Mouse (Mus musculus) ES-E14 (cell line): Measurements from ENCODE around the gene Cd80. TPM values are rescaled to one million over a fixed set of nuclear protein-coding genes. Genes with fewer than 3 reads are reported as not detected.

Experiments
- DNase-seq: peaks from one replicate; pipeline ENCODE4 v3.0.0-alpha.2; 2013; ENCODE audit warnings: low read depth, low spot score
- H3K27ac ChIP-seq: 2 replicates; pipeline ENCODE4 v1.5.1; 2012; ENCODE audit warnings: low read depth, mild to moderate bottlenecking, low read length, moderate library complexity, mixed read lengths; ENCODE audit not compliant: poor library complexity, insufficient read depth, severe bottlenecking
- H3K36me3 ChIP-seq: 2 replicates; pipeline ENCODE4 v1.6.1; 2012; ENCODE audit warnings: mild to moderate bottlenecking, low read length, moderate library complexity, mixed read lengths; ENCODE audit not compliant: control insufficient read depth, poor library complexity, insufficient read depth, severe bottlenecking
- H3K4me1 ChIP-seq, 2 experiments: fragments of 150-350 bp in 1 of 2; sonication (generic) in 1 of 2; 2 replicates each; pipeline ENCODE4 v1.6.1; 2012; ENCODE audit warnings: low read length in 2 of 2, mild to moderate bottlenecking in 1 of 2, mixed read lengths in 1 of 2; ENCODE audit not compliant: control insufficient read depth in 2 of 2, insufficient read depth in 2 of 2, poor library complexity in 1 of 2
- H3K4me3 ChIP-seq, 2 experiments: fragments of 150-350 bp in 1 of 2; sonication (generic) in 1 of 2; 2 replicates each; pipeline ENCODE4 v1.5.1; 2012; ENCODE audit warnings: low read length in 2 of 2, low read depth in 1 of 2, mild to moderate bottlenecking in 1 of 2, mixed read lengths in 1 of 2; ENCODE audit not compliant: insufficient read depth in 1 of 2, poor library complexity in 1 of 2, severe bottlenecking in 1 of 2
- H3K9ac ChIP-seq: 2 replicates; pipeline ENCODE4 v1.6.1; 2012; ENCODE audit warnings: low read depth, mild to moderate bottlenecking, low read length, mixed read lengths; ENCODE audit not compliant: poor library complexity, insufficient read depth, severe bottlenecking
- H3K9me3 ChIP-seq: fragments of 150-350 bp; sonication (generic); 2 replicates; pipeline ENCODE4 v1.6.1; 2012; ENCODE audit warnings: low read depth, mild to moderate bottlenecking, low read length; ENCODE audit not compliant: control insufficient read depth, insufficient read depth
- CHD2 ChIP-seq: IDR thresholded peaks from 2 replicates; pipeline ENCODE4 v1.6.1; 2014; ENCODE audit warnings: mild to moderate bottlenecking, low read depth, low read length, inconsistent platforms
- HCFC1 ChIP-seq: IDR thresholded peaks from 2 replicates; pipeline ENCODE4 v1.6.1; 2012; ENCODE audit warnings: low read length, inconsistent platforms, borderline replicate concordance; ENCODE audit not compliant: insufficient read depth
- MAFK ChIP-seq: IDR thresholded peaks from 2 replicates; pipeline ENCODE4 v1.6.1; 2014; ENCODE audit warnings: mild to moderate bottlenecking, low read depth, low read length, inconsistent platforms; ENCODE audit not compliant: insufficient read depth
- ZC3H11A ChIP-seq: IDR thresholded peaks from 2 replicates; pipeline ENCODE4 v1.6.1; 2012; ENCODE audit warnings: low read depth, mild to moderate bottlenecking, inconsistent platforms, low read length, borderline replicate concordance
- ZNF384 ChIP-seq: IDR thresholded peaks from 2 replicates; pipeline ENCODE4 v1.6.1; 2012; ENCODE audit warnings: low read depth, low read length, inconsistent platforms
- in situ Hi-C, 2 experiments: fragments of 600-800 bp; cut with MboI; formaldehyde crosslinking; loops; one replicate each; pipeline ENCODE4 v1.15.1; 2025; ENCODE audit warnings: low sequenced_read_pairs in 2 of 2, inconsistent platforms in 1 of 2; ENCODE audit not compliant: unreplicated experiment in 2 of 2
- total RNA-seq: library from RNA; depleted of rRNA; stranded (reverse); fragments of 300-350 nt; gene quantifications from 2 replicates; pipeline ENCODE4 v1.2.3, GENCODE M21; 2012

The Cd80 gene
- total RNA-seq, 1 experiment = 11.1 TPM

DNA sequence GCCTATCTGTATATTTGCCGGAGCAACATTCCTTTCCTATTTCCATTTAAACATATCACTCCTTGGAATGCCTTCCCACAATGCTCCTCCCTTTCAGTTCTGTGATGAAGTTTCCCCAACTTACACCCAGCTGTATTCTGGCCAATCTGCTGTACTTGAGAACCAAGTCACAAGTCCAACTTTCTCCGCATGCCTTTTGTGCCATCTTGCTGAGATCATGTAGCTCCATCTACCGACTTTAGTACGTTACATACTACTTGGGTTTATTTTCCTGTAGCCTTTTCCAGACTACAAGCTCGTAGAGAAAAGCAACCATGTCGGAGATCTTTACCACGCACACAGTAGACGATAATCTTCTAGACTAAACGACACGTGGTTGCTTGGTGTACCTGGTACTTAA lies 38.5 kb downstream of the Cd80 start:
- Histone ChIP-seq H3K36me3 (peaks cover 2% of the 10 kb centered on the region; the same call in 1 of the 2 replicates), H3K4me3 (no peak overlapping the region), H3K4me1 (no peaks in the 10 kb centered on the region), H3K27ac (no peak overlapping the region), H3K9ac (no peak overlapping the region), H3K9me3 (no peaks in the 10 kb centered on the region)
- DNase-seq = no peak
- TF ChIP-seq ZNF384 = no peak
- TF ChIP-seq ZC3H11A = no peak
- TF ChIP-seq MAFK = no peak
- in situ Hi-C loops = loop anchor here (10.0 to 25.0 kb wide), 2 partner anchors 149 to 557 kb away; partner anchors contain the start of genes Cox17 (in 1 of the 2), Gm21987 (in 1 of the 2) and Maats1 (in 1 of the 2)

DNA sequence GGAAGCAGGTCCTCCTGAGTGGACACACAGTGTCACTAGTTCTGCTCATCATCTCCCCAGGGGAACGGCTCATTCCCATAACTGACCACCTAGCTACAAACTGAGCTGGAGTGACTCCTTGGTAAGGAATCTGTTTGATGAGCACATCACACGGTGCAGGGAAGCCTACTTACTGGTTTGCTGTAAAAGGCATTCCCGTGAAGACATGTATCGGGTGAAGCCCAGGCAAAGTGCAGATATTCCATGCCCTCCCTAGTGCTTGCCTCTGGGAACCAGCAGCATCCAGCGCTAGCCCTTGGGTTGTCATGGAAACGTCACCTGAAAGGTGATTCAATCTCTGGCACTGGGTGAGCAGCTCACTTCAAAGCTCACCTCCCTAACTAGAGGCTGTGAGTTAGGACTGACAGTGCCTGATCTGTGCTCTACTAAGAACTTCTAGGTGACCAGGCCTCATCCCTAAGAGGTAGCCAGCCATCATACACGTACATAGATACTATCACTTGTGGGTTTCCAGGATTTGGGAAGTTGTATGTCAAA lies 41.3 kb downstream of the Cd80 start:
- TF ChIP-seq HCFC1 = no peak
- no peak for TF ChIP-seq ZC3H11A
- no peak for TF ChIP-seq ZNF384
- TF ChIP-seq CHD2 = no peak
- TF ChIP-seq MAFK = no peak
- Histone ChIP-seq H3K9ac (no peak overlapping the region), H3K9me3 (no peaks in the 10 kb centered on the region), H3K4me3 (no peak overlapping the region), H3K4me1 (no peaks in the 10 kb centered on the region), H3K36me3 (peaks cover 2% of the 10 kb centered on the region; the same call in 1 of the 2 replicates), H3K27ac (no peak overlapping the region)
- in situ Hi-C loops = loop anchor here (10.0 to 25.0 kb wide), 2 partner anchors 152 to 559 kb away; partner anchors contain the start of genes Cox17 (in 1 of the 2), Gm21987 (in 1 of the 2) and Maats1 (in 1 of the 2)
- DNase-seq = no peak

DNA sequence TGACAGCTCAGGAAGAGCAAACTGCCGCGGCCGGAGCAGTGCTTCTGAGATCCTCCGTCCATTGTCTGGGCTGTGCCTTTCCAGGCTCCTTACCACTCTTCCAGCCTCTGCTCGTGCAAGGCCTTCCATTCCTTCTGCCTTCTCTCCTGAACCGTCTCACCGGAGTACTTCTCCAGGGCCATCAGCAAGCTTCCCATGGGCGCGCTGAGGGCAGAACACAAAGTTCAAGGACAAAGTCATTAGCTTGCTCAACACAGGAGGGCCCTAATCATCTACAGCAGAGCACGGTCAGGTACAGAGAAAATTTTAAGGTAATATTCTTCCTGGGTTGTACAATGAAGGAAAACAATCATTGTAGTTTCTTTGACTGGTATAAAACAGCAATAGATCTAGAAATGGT lies 47.1 kb downstream of the Cd80 start:
- in situ Hi-C loops = no loop called here

DNA sequence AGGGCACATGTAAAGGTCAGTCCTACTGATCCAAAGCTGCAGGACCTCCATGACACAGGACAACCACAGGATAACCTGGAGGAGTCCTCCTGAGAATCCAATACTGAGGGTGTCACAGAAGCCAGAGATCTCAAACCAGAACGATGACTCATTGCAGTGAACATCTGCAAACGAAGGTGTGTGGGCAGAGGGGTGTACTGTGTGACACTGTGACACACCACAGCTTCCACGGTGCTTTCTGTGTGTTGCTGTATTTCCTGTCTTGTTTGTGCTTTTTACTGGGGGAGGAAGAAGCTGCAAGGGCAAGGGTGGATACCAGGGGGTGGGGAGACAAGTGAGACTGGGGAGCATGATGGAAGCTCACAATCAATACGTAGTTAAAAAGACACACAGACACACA lies 48.2 kb downstream of the Cd80 start:
- Histone ChIP-seq H3K9me3 (no peaks in the 10 kb centered on the region), H3K4me3 (no peak overlapping the region), H3K27ac (no peak overlapping the region), H3K36me3 (peaks cover 17% of the 10 kb centered on the region), H3K9ac (no peak overlapping the region), H3K4me1 (no peaks in the 10 kb centered on the region)
- no peak for DNase-seq
- in situ Hi-C loops = no loop called here
- TF ChIP-seq ZC3H11A (no peak), HCFC1 (no peak), MAFK (no peak), ZNF384 (no peak), CHD2 (no peak)

More for the DNA sequence above, 47.1 kb downstream of the Cd80 start:
- TF ChIP-seq CHD2 = no peak
- no peak for TF ChIP-seq ZNF384
- TF ChIP-seq ZC3H11A = no peak
- no peak for TF ChIP-seq MAFK
- no peak for TF ChIP-seq HCFC1
- Histone ChIP-seq H3K4me3 (no peak overlapping the region), H3K4me1 (no peaks in the 10 kb centered on the region), H3K27ac (no peak overlapping the region), H3K9ac (no peak overlapping the region), H3K36me3 (peaks cover 17% of the 10 kb centered on the region; the same call in 1 of the 2 replicates), H3K9me3 (no peaks in the 10 kb centered on the region)
- DNase-seq = no peak
